Mouse (Mus musculus) right cerebral cortex, postnatal 10 days (tissue): Measurements from ENCODE around the gene Rph3al.

ENCODE experiments used
- DNase-seq, 2 experiments: peaks; one replicate each; pipeline ENCODE4 v3.0.0; 2021; ENCODE audit warnings: low spot score in 2 of 2

Gene Rph3al

DNA sequence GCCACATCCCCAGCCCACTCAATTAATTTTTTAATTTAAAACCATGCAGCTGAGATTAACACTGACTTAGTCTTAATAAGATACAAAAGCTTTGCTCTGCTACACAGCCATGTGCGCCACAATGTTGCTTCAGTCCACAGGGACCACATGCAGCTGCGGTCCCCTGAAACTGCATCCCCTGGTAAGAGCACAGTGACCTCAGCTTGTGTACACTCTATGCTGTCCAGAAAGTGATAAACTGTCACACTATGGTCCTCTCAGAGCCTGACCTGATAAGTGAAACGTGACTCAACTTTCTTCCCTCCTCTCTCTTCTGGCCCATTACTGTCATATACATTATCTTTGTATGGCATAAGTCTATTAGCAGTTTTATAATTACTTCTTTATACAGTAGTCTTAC is 12.2 kb upstream of the Rph3al start:
- DNase-seq = no peak

DNA sequence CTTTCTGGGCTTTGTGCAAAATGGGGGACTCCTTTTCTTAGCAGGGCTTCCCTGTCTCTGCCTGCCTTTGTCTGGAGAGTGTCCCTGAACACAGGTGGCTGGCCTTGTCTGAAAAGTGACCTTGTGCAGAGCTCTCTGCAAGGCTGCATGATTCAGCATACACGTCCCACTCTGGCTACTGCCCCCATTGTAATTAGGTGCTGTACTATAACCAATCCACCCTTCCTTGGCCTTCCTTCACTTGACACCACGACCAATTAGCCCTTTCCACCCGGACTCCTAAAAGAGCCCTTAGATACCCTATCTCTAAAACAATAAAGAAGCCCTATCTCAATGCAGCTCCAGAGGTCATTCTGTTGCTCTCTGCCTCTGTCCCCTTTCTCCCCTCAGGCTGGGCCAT is 10.6 kb upstream of the Rph3al start:
- no peak for DNase-seq

DNA sequence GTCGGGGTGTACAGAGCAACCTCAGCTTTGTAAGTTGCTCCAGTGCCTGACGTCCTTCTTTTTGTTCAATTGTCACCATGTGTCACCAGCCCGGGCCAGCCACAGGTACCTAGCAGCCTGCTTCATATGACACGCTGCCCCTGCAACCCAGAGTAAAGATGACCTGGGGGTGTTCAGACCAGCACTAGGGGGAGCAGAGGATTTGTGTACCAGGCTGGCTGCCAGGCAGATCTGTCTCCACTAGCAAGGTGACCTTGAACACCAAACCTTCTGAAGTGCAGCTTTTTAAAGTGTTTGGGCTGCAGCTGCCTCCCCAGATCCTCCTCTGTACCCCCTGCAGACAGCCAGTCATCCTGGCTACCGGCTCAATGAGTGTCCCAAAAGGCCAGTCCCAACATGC is 9.0 kb upstream of the Rph3al start:
- no peak for DNase-seq

DNA sequence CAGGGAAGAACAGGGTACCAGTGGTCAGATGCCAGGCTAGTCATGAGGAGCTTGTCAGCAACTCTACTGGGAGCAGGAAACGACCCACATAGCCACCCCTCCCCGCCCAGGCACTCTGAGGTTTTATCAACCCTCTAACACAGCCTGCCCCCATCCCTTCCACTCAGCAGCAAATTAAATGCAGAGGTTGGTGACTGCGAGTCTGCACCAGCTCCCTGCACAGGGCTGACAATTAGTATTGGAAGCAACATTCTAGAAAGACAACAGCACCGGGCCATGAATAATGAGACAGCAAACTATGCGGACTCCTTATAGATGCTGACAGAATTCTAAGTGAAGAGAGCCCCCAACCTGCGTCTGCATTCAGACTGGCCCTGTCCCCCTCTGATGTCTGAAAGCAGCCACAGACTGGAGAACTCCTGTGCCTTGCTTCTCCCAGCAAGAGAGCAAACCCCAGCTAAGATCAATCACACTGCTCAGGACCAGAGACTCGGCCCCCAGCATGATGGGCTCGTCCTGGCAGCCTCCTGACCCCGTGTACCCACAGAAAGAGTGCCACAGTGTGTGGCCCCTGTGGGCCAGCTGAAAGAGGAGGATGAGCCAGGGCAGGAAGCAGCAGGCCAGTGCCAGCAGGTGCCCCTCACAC is 7.7 kb upstream of the Rph3al start:
- peak in 1 of 2 experiments; percentile 27 for DNase-seq

DNA sequence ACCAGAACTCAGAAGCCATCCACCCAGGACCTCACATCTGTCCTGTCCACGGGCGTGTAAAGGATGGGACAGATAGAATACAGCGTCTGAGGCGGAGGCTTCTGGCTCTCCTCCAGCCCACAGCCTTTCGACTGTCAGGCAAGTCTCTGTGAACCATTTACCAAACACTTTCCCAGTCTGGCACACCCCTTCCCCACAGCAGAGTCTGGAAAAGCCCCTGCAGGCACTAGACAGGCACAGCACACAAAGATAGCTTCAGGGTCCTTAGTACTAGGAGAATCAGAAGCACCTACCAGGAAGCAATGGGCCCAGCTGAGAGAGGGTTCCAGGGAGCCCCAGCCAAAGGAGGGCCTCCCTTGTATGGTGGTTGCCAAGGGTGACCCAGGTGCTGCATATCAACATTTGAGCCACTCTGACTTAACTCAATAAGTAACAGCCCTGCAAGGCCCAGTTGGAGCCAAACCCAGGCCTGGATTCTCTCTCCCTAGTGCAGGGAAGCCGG is 808 bp downstream of the Rph3al start:
- DNase-seq = no peak

DNA sequence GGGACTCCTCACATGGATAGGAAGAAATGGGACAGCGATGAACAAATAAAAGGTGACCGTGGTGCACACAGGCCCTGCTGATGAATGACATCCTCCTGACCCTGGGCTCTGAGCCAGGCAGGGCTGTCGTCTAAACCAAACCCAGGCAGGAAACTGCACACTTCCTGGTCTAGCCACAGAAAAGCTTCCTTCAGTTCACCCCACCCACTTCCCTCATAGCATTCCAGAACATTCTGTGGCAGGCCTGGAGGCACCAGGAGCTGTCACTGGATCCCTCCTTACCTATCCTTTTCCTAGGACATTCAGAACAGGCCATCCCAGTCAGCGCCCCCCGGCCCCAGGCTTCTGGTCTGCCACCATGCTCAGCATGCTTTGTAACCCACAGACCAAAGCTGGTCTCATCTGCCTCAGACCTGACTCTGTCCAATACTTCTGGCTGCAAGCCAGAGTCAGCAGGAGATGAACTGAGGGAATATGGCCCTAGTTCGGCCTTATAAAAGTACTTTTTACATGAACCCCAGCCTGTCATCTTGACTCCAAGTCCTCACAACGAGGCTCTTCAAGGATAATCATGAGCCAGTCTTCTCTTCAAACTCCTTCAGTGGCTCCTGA is 2.3 kb downstream of the Rph3al start:
- DNase-seq = no peak

DNA sequence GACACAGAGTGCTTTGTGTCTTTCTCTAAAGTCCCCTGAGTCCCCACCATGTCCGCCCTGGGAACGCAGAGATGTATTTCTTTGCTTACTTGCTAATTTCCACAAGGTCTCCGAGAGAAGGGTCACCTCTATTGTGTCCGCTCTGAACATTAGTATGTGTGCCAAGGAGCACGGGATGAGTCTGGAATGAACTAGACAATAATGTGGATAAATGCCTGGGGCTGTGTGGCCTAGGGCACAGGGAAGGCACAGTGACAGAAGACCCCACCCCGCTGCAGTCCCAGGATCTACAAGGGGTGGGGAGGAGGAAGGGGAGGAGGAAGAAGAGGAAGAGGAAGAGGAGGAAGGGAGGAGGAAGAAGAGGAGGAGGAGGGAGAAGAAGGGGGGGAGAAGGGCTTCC is 3.8 kb downstream of the Rph3al start:
- no peak for DNase-seq

DNA sequence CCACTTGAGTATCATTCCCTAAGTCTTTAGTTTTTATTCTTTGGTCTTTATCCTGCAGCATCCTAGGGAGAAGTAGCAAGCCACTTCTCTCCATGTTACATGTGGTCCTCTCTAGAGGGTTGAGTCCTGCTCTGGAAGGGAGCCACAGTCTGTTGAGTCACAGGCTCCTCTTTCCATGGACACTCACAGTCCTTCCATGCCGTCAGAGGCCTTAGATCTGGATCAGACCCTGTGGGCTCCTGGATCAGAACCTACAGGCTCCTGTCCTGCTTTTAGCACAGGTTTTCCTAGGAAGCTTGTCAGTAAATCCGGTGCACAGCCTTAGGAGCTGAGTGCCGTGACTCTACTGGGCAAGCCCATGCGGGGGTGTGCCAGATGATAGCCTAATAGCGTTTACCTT is 4.9 kb downstream of the Rph3al start:
- no peak for DNase-seq

DNA sequence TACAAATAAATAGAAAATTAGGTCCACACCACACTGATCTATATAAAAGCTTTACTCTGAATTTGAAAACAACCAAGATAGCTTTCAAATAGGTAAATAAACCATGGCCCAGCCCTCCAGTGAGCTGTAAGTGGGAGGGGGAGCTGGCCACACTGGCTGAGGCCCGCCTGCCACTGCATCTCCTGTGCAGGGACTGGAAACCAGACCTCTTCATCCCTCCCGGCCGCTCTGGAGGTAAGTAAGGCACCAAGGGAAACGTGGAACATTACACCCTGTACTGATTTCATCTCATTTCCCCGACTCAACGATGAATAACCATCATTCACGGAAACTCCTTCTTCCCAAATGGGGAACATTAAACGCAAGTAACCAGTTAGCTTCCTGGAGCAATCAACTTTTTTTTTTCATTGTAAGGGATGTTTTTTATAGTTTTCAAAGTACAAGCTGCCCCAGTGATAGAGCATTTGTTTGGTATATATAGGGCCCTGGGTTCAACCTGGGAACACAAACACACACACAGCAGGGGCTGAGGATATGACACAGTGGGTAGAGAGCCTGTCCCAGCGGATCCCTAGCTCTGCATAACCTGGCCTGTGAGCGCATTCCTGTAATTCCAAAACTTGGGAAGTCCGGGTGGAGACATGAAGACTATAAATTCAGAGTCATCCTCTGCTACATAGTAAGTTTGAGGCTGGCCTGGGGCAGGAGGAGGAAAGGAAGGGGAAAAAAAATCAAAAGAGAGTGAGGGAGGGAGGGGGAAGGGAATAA is 7.1 kb downstream of the Rph3al start:
- no peak for DNase-seq

DNA sequence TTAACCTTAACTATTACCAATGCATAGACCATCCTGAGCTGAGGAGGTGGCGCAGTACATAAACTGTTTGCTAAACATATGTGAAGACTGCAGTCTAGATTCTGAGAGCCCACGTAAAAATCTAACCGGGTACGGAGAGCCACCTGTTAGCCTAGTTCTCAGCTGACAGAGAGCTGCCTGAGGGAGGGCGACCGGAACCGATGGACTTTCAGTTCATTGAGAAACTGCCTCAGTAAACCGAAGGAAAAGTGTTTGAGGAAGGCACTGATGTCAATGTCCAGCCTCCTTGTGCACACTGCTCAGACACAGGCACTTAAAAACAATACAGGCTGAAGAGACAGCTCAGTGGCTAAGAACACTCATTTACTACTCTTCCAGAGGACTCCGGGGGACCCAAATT is 8.0 kb downstream of the Rph3al start:
- no peak for DNase-seq

DNA sequence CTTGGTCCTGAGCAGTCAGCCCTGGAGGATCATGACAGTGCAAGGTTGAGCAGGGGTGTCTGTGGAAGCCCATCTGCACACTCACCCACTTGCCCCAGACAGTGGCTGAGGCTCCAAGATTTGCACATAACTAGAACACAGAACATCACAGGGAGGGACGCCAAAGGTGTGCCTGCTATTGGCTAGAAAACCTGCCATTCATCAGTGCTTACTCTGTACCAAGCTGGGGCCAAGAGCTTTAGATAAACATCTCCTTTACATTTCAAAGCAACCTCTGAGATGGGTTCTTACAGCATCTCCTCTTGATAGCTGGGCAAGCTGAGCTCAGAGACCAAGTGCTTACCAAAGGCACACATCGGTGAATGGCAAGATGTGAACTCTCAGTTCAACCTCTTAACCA is 10.3 kb downstream of the Rph3al start:
- no peak for DNase-seq

DNA sequence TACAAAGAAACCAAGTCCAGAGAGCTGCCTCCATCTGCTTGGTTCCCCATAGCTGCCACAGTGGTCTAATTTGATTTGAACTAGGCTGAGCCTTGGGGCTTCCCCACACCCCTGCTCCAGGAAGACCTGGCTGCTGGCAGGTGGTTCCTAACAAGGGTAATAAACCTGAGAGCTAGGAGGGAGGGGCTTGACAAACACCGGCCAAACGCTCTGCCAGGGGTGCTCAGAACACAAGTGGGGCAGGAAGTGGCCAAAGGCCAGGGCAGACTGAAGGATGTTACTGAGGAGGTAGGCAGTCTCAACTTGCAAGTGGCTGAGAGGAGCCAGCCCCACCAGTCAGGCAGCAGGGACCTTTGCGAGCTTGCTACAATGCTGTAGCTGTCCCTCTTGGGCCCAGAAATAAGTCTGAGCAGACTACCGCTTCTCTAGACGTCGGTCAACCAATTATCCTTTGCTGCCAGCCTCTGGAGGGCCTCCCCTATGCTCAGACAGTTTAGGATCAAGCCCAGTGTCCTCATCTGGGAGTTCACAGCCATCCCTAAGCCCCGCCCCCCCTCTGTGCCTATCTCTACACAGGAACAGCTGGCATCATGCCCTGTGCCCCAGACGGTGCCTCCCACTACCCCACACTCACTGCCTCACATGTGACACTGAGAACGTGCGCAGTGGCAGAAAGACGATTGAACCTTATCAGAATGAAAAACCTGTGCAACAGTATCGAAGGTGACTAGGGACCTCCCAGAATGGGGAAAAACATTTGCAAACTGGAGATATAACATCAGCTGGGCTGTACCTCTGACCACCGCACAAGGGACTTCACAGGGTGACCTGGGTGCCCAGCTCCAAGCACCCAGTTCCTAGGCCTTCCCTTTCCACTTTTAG is 11.6 kb downstream of the Rph3al start:
- DNase-seq = no peak

DNA sequence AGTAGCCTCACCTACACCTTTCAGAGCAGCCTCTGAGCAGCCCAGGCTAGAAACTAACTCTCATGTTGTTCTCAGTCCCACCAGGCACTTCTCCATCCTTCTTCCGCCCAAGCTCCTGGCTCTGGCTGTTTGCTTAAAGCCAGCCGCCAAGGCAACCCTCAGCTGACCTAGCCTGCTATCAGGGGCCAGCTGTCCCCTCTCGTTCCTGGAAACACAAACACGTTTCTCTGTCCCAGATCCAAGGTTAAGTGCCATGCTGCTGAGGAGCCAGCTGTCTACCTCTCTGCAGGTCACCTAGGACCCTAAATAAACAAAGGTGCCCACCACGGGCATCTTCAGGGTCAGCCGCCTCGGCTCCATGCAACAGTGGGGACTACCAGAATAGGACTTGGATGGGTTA is 12.4 kb downstream of the Rph3al start:
- DNase-seq = no peak

DNA sequence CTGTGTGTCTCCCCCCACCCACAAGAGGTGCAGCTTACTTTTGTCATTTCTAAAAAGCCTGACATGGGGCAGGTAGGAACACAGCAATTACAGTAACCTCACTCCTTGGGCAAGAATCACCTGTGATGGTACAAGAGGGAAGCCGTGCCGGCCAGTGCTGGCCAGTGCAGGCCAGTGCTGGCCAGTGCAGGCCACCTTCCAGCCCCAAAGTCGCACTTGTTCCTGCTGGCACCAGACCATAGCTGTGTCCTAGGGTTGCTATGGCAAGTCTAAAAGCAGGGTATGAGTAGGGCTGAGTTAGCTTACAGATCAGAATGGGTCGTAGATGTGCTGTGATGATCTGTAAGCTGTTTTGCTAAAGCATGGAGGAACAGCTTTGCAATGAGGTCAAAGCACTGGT is 15.5 kb downstream of the Rph3al start:
- DNase-seq = no peak

DNA sequence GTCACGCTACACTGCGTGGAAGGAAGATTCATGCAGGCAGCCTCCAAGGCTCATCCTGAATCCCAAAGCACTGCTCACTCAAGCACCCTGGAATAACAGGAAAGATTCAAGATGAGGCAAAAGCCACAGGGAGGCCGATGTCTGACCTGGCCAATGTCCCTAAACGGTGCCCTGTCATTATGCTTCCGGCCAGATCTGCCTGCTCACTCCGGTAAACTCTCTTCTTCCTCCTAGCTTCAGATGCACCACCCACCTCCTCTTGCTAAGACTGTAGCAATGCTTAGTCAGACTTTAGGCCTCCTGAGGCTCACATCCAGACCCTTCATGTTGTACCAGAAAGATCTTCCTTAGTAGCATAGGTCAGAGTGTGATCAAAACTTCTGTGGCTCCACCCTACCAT is 19.1 kb downstream of the Rph3al start:
- DNase-seq = no peak

DNA sequence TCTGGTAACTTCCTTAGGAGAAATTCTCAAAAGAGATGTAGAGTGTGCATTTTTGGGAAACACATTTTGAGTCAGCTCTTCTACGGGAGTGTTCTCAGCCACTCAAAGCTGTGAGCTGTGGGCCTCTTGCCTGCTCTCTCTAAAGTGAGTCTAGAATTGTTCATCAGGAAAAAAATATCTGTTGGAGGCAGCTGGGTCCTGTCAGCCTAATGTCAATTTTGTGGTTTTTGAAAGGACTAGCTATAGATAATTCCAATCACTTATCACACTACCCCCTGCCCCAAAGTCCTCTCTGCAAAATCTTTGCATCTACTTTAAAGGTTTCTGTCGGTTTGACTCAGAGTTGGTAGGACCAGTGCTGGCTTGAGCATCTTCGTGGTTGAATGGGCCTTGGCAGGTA is 20.9 kb downstream of the Rph3al start:
- no peak for DNase-seq

DNA sequence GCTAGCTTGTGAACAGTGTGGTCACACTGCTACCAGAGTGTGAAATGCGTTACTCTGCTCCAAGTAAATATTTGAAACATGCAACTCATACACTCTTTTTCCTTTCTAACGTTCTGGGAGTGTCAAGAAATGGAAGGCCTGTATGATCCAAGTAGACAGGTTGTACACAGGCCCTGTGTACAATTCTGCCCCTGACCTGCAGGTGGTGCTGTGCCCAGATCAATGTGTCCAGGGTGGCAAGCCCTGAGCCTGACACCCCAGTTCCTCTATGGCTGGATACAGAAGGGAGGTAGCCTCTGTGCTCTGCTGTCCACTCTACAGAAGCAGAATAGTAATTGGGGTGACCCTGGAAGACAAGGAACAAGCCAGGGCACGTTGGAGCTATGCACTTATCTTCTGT is 24.3 kb downstream of the Rph3al start:
- DNase-seq = peak in 1 of 2 experiments; percentile 54

DNA sequence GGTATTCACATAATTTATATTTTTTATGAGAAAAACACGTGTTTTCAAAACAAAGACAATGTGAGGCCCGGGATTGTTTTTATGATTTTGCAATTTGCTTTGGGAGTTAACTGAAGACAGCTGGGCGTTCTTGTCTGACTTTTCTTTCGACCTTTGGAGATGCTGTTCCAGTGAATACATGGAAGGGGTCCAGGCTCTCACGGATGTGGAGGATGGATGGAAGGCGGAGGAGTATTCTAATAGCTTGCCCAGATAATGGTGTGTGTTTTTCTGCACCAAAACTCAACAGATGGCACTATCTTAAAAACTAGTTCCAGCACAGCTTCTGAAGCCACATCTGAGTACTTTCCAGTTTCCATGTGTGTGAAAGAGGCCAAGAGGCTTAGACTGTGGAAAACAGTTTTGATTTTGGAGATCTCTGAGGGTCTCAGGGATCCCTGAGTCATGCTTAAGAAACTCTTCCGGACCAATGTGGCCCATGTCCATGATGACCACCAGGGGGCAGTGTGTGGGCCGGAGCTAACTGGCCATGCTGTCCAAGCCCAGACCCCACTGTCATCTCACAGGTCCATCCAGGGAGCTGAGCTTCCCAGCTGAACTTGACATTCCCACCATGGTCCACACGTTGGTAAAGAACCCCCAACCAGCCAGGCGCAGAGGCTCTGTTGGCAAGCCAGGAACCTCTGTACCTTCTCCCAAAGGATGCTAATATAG is 25.1 kb downstream of the Rph3al start:
- peak in 1 of 2 experiments; percentile 54 for DNase-seq

DNA sequence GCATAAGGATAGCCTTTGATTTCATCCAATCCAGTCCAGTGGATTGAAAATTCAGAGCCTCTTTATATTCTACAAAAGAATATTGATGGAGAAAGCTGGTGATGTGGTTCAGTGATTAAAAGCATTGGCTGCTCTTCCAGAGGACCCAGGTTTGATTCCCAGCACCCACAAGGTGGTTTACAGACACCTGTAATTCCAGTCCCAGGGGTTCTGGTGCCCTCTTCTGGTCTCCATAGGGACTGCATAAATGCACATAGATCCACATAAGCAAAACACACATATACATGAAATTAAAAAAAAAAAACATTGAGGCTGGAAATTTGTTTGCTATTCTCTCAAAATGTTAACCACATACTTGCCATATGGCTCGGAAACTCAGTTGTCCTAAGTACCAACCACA is 26.3 kb downstream of the Rph3al start:
- no peak for DNase-seq

DNA sequence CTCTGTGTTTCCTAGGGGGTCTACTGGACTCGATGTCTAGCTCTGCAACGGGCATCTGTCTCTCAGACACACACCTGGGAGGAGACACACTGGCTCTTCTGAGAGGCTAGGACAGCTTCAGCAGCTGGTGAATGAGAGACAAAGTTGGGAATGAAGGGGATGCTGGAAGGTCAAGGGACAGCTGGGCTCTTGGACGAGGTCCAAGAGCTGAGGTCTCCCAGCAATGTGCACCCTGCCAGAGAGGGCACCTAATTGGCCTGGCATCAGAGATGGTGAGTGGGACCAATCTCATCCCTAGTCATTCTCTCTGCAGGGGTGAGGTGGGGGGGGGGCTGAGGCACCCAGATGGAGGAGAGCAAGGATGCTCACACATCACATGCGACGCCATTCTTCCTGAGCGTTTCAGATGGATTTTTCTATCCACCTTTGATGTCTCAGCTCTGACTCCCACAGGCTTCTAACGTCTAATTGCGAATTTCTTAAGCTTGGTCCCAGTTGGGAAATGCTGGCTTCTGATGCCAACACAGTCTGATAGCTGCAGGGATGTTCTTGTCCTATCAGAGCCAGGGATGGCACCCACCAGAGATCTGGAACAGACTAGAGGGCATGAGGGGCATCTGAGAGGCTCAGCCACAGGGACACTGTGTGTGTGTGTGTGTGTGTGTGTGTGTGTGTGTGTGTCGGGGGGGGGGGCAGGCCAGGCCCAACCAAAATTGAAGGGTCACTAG is 28.4 kb downstream of the Rph3al start:
- no peak for DNase-seq

DNA sequence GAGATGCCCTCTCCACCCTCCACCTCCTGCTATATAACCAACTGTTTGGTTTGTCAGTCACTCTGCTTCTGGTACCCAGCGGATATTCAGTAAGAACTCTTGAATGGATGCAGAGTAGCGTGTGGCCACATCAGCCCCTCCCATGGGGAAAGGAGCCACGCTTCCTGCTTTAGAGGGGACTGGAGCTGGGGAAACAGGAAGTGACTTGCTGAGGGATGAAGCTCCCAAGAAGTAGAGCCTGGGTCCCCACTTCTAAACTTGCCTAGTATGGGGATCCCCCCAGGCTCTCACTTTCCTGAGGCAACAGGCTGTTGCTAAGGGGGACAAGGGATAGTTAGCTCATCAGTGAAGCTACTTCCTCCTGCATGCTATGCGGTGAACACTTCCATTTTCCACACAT is 30.8 kb downstream of the Rph3al start:
- DNase-seq = no peak
